14 mouse cellular contexts compared by ENCODE assay signal in genomic region chr6:99615272-99615751, GRCm38 (mm10). TPM values are rescaled to one million over a fixed set of nuclear protein-coding genes. Genes with fewer than 3 reads are reported as not detected.
DNase-seq lines count a peak whose midpoint lies in the region; ATAC-seq lines count a peak whose summit lies in the region.
"Had no signal": no experiment of that assay in that cellular context is flagged by ENCODE, and none has a peak within 500 bp of the region (broad histone marks: within the 10 kb centered on the region; RNA-seq: fewer than 3 reads in every experiment).

No protein-coding gene starts in this region.

- H3K27ac ChIP-seq in intestine, embryonic 14.5 days (ENCODE audit: low read depth), result no peak overlapping the region
- H3K27ac ChIP-seq in intestine, embryonic 15.5 days, result no peak overlapping the region
- H3K27ac ChIP-seq in midbrain, embryonic 11.5 days (ENCODE audit: low read depth, low read length), result peak overlapping the region; percentile 41; the same call in 1 of the 2 replicates
- H3K27ac ChIP-seq: forebrain, embryonic 15.5 days; heart, embryonic 15.5 days had no signal

- no peak overlapping the region for H3K9ac ChIP-seq in intestine, embryonic 14.5 days (ENCODE audit: low read length)
- no peak overlapping the region for H3K9ac ChIP-seq in intestine, embryonic 15.5 days
- no peak overlapping the region for H3K9ac ChIP-seq in midbrain, embryonic 11.5 days (ENCODE audit: low read length)
- H3K9ac ChIP-seq: forebrain, embryonic 15.5 days; heart, embryonic 15.5 days had no signal

- no peaks in the 10 kb centered on the region for H3K36me3 ChIP-seq in intestine, embryonic 14.5 days (ENCODE audit: control insufficient read depth, insufficient read depth, low read length)
- H3K36me3 ChIP-seq in intestine, embryonic 15.5 days, result no peaks in the 10 kb centered on the region
- H3K36me3 ChIP-seq in midbrain, embryonic 11.5 days (ENCODE audit: control insufficient read depth, insufficient read depth, low read length), result no peaks in the 10 kb centered on the region
- H3K36me3 ChIP-seq: forebrain, embryonic 15.5 days; heart, embryonic 15.5 days had no signal

- ATAC-seq in intestine, embryonic 14.5 days (replicated peaks; ENCODE audit: low FRiP score, low TSS enrichment, low read depth), result no peak
- ATAC-seq in intestine, embryonic 15.5 days, result no peak
- ATAC-seq in midbrain, embryonic 11.5 days (ENCODE audit: low FRiP score), result peak; percentile 50; the same call in 1 of the 2 replicates
- ATAC-seq: forebrain, embryonic 15.5 days had no signal

- H3K4me1 ChIP-seq in intestine, embryonic 14.5 days (replicated peaks; ENCODE audit: control insufficient read depth, insufficient read depth, low read length), result peaks cover 19% of the 10 kb centered on the region
- 0 out of 2 replicates have a peak, but pooled peaks cover 6% of the 10 kb centered on the region for H3K4me1 ChIP-seq in intestine, embryonic 15.5 days (replicated peaks)
- H3K4me1 ChIP-seq in midbrain, embryonic 11.5 days (ENCODE audit: control insufficient read depth, insufficient read depth, low read length), result peaks cover 13% of the 10 kb centered on the region

- H3K27me3 ChIP-seq in intestine, embryonic 14.5 days (replicated peaks; ENCODE audit: control insufficient read depth, insufficient read depth, low read length), result no peaks in the 10 kb centered on the region
- H3K27me3 ChIP-seq in intestine, embryonic 15.5 days (replicated peaks), result no peaks in the 10 kb centered on the region
- H3K27me3 ChIP-seq in midbrain, embryonic 11.5 days (ENCODE audit: control insufficient read depth, insufficient read depth, low read length), result peaks cover 9% of the 10 kb centered on the region; the same call in 1 of the 2 replicates
- H3K27me3 ChIP-seq: CH12.LX; forebrain, embryonic 15.5 days had no signal

- 29% methylated on average over 10 of the region's 10 CpGs for WGBS in intestine, embryonic 14.5 days
- WGBS in intestine, embryonic 15.5 days, result 39% methylated on average over 10 of the region's 10 CpGs
- WGBS in midbrain, embryonic 11.5 days, result 8% methylated on average over 10 of the region's 10 CpGs

- no peak for DNase-seq in intestine, embryonic 14.5 days (ENCODE audit: low spot score)
- peak; percentile 88 for DNase-seq in ZHBTc4 (ENCODE audit: low read depth, low spot score)
- DNase-seq in kidney, adult 18-20 months, result peak; percentile 25
- peak; percentile 90 for DNase-seq in midbrain, embryonic 11.5 days (ENCODE audit: low spot score, missing footprints)
- DNase-seq in B cell, adult 2 months, result no peak
- no peak for DNase-seq in layer of hippocampus, adult 11-12 months (ENCODE audit: low spot score)
- DNase-seq in T-cell, adult 2 months (ENCODE audit: low spot score), result no peak
- DNase-seq: adrenal gland, postnatal 10 days; right cerebral cortex, postnatal 14 days; thymus, adult 2 months had no signal

- peak overlapping the region; percentile 27 for H3K4me2 ChIP-seq in intestine, embryonic 14.5 days (ENCODE audit: low read length)
- no peak overlapping the region for H3K4me2 ChIP-seq in intestine, embryonic 15.5 days (replicated peaks)
- H3K4me2 ChIP-seq in midbrain, embryonic 11.5 days, result no peak overlapping the region
- H3K4me2 ChIP-seq: forebrain, embryonic 15.5 days; heart, embryonic 15.5 days had no signal

- no peaks in the 10 kb centered on the region for H3K9me3 ChIP-seq in intestine, embryonic 14.5 days (ENCODE audit: control insufficient read depth, low read length)
- H3K9me3 ChIP-seq in intestine, embryonic 15.5 days, result no peaks in the 10 kb centered on the region
- no peaks in the 10 kb centered on the region for H3K9me3 ChIP-seq in midbrain, embryonic 11.5 days (ENCODE audit: control insufficient read depth, low read length)
- H3K9me3 ChIP-seq: forebrain, embryonic 15.5 days; heart, embryonic 15.5 days had no signal

- no peak overlapping the region for H3K4me3 ChIP-seq in intestine, embryonic 14.5 days (ENCODE audit: low read depth, low read length)
- no peak overlapping the region for H3K4me3 ChIP-seq in intestine, embryonic 15.5 days (replicated peaks)
- no peak overlapping the region for H3K4me3 ChIP-seq in midbrain, embryonic 11.5 days (ENCODE audit: low read depth, low read length)
- H3K4me3 ChIP-seq: forebrain, embryonic 15.5 days; heart, embryonic 15.5 days had no signal

RNA-seq across cellular contexts. Expression of gene Eif4e3, which starts 51.3 kb away (rescaled TPM):
- polyA plus RNA-seq in intestine, embryonic 14.5 days (2014; fragmentation: Nextera tagmentation; extraction: Ambion mirVana), result 14.5 and 16.3 TPM in 2 replicates
- 10.6 and 12.3 TPM in 2 replicates for polyA plus RNA-seq in intestine, embryonic 15.5 days (2015; fragmentation: Nextera tagmentation; extraction: Ambion mirVana)
- 16.2 and 17.5 TPM in 2 replicates for polyA plus RNA-seq in midbrain, embryonic 11.5 days (2014; fragmentation: Nextera tagmentation; extraction: Ambion mirVana)

RNA-seq across cellular contexts. Expression of gene Gm20696, which starts 51.3 kb away (rescaled TPM):
- polyA plus RNA-seq in intestine, embryonic 14.5 days (2014; fragmentation: Nextera tagmentation; extraction: Ambion mirVana), result 5.1 and 6.9 TPM in 2 replicates
- polyA plus RNA-seq in intestine, embryonic 15.5 days (2015; fragmentation: Nextera tagmentation; extraction: Ambion mirVana), result 2.7 and 3.8 TPM in 2 replicates
- 2.5 and 3.4 TPM in 2 replicates for polyA plus RNA-seq in midbrain, embryonic 11.5 days (2014; fragmentation: Nextera tagmentation; extraction: Ambion mirVana)

Comparison
In these comparisons a context has a peak if more than half of its experiments do, and no peak if none do; other contexts are left out.
1. DNase-seq: peak in ZHBTc4 (single experiment), kidney, adult 18-20 months (single experiment) and midbrain, embryonic 11.5 days (single experiment); none in intestine, embryonic 14.5 days (single experiment), B cell, adult 2 months (0 of 2), layer of hippocampus, adult 11-12 months (single experiment) and T-cell, adult 2 months (single experiment).